Mouse (Mus musculus): ENCODE results near the gene Slc34a1.

- TF ChIP-seq CTCF (IDR thresholded peaks at IDR 0.05; ENCODE audit: low read depth) (no peak), EP300 (IDR thresholded peaks at IDR 0.05; ENCODE audit: low read depth) (no peak)
Measured at GRCm38 (mm10) chr13:55464027-55464884, 66.3 kb downstream of the Slc34a1 start, which contains the start of gene Prr7.
